In genomic region chr3:58519536-58519935, GRCm38 (mm10) we compare ENCODE assay signal across 28 mouse cellular contexts. TPM values are rescaled to one million over a fixed set of nuclear protein-coding genes. Genes with fewer than 3 reads are reported as not detected.
DNase-seq lines count a peak whose midpoint lies in the region; ATAC-seq and TF ChIP-seq lines count a peak whose summit lies in the region.
"Had no signal": no experiment of that assay in that cellular context is flagged by ENCODE, and none has a peak within 500 bp of the region (broad histone marks: within the 10 kb centered on the region; RNA-seq: fewer than 3 reads in every experiment).

No protein-coding gene starts in this region.

- no peak for ATAC-seq in heart, embryonic 16.5 days (replicated peaks; ENCODE audit: extremely low read depth, insufficient read depth, low FRiP score)
- no peak for ATAC-seq in CD4-positive, CD25-positive, alpha-beta regulatory T cell, adult 4 months
- ATAC-seq: forebrain, embryonic 14.5 days; inflammation-experienced regulatory T-cells, adult 6 months had no signal

- H3K9ac ChIP-seq in heart, embryonic 16.5 days (ENCODE audit: low read length): no peak overlapping the region
- H3K9ac ChIP-seq: embryonic facial prominence, embryonic 13.5 days; hindbrain, embryonic 14.5 days; liver, embryonic 13.5 days; lung, embryonic 14.5 days; neural tube, embryonic 12.5 days had no signal

- no peak for TF ChIP-seq POLR2A in spleen, adult 2 months (IDR thresholded peaks at IDR 0.05; ENCODE audit: low read depth, low read length)

- no peak overlapping the region for H3K4me2 ChIP-seq in heart, embryonic 16.5 days (ENCODE audit: low read depth, low read length)
- H3K4me2 ChIP-seq: embryonic facial prominence, embryonic 13.5 days; hindbrain, embryonic 14.5 days; liver, embryonic 13.5 days; lung, embryonic 14.5 days; neural tube, embryonic 12.5 days had no signal

- H3K27ac ChIP-seq in heart, embryonic 16.5 days (ENCODE audit: low read length): peak overlapping the region; percentile 62
- peak overlapping the region; percentile 96 for H3K27ac ChIP-seq in spleen, adult 2 months (ENCODE audit: insufficient read depth, low read length)
- H3K27ac ChIP-seq: embryonic facial prominence, embryonic 13.5 days; hindbrain, embryonic 14.5 days; layer of hippocampus, adult 2 months; liver, embryonic 13.5 days; neural tube, embryonic 12.5 days had no signal

- peak; percentile 58 for DNase-seq in adrenal gland, adult 2 months
- no peak for DNase-seq in adrenal gland, postnatal 4 days (ENCODE audit: low spot score in 2 of 2)
- no peak for DNase-seq in heart, adult 9 months (ENCODE audit: low spot score in 2 of 2)
- DNase-seq in spleen, adult 2 months (ENCODE audit: low read depth in 1 of 2, low spot score in 2 of 2): no peak
- no peak for DNase-seq in spleen, adult 12 weeks (ENCODE audit: low spot score)
- no peak for DNase-seq in neural tube, embryonic 10.5 days (ENCODE audit: extremely low spot score, low spot score)
- DNase-seq: cerebellum, adult 8-10 months; cerebellum, postnatal 36 days; embryo, embryonic 11 days; heart, postnatal 10 days; kidney, adult 18-20 months; kidney, postnatal 25 days; layer of hippocampus, postnatal 36 days; liver, embryonic 13.5 days; lung, embryonic 14.5 days; midbrain, embryonic 14.5 days; right cerebral cortex, postnatal 14 days; spleen, adult 18-20 months; thymus, postnatal 14 days had no signal

- no peak for TF ChIP-seq CTCF in spleen, adult 2 months (IDR thresholded peaks at IDR 0.05; ENCODE audit: extremely low read depth, insufficient read depth, insufficient read length, insufficient replicate concordance)

- peaks cover 11% of the 10 kb centered on the region for H3K36me3 ChIP-seq in heart, embryonic 16.5 days (ENCODE audit: control insufficient read depth, insufficient read depth)
- H3K36me3 ChIP-seq in spleen, adult 2 months (ENCODE audit: control insufficient read depth, insufficient read depth, low read length): peaks cover 23% of the 10 kb centered on the region

- no peak overlapping the region for H3K4me3 ChIP-seq in heart, embryonic 16.5 days (ENCODE audit: low read length)
- H3K4me3 ChIP-seq in spleen, adult 2 months (ENCODE audit: extremely low read depth, insufficient read depth, insufficient read length): no peak overlapping the region
- H3K4me3 ChIP-seq: embryonic facial prominence, embryonic 13.5 days; erythroblast, embryonic 14.5 days; layer of hippocampus, adult 2 months; liver, embryonic 13.5 days; neural tube, embryonic 12.5 days had no signal

- H3K27me3 ChIP-seq in heart, embryonic 16.5 days (ENCODE audit: control insufficient read depth, insufficient read depth, low read length): no peaks in the 10 kb centered on the region
- H3K27me3 ChIP-seq in spleen, adult 2 months (ENCODE audit: control insufficient read depth, insufficient read depth, low read length): no peaks in the 10 kb centered on the region
- H3K27me3 ChIP-seq: embryonic facial prominence, embryonic 13.5 days; liver, embryonic 13.5 days; neural tube, embryonic 12.5 days had no signal

- H3K9me3 ChIP-seq in heart, embryonic 16.5 days (replicated peaks; ENCODE audit: control insufficient read depth, low read length): no peaks in the 10 kb centered on the region
- H3K9me3 ChIP-seq: embryonic facial prominence, embryonic 13.5 days; liver, embryonic 13.5 days; neural tube, embryonic 12.5 days had no signal

- H3K4me1 ChIP-seq in heart, embryonic 16.5 days (ENCODE audit: control insufficient read depth, insufficient read depth, low read length): peaks cover 10% of the 10 kb centered on the region
- peaks cover 19% of the 10 kb centered on the region; the same call in 1 of the 2 replicates for H3K4me1 ChIP-seq in spleen, adult 2 months (ENCODE audit: control insufficient read depth, insufficient read depth, insufficient read length)

- WGBS in heart, embryonic 16.5 days: 39% methylated on average over 3 of the region's 3 CpGs
- 80% methylated on average over 3 of the region's 3 CpGs for WGBS in spleen, adult 2 months

RNA-seq across cellular contexts. Expression of gene Eif2a, which starts 6.1 kb away (rescaled TPM):
- total RNA-seq in adrenal gland, adult 2 months (2021): 10 to 100 TPM; 47.1 to 49.9 TPM
- 0.74 and 1.0 TPM in 2 replicates for polyA plus RNA-seq in adrenal gland, adult 2 months (2012; rRNA removed)
- 10 to 100 TPM; 69.8 to 72.9 TPM for total RNA-seq in adrenal gland, postnatal 4 days (2021)
- polyA plus RNA-seq in heart, embryonic 16.5 days (2015; fragmentation: Nextera tagmentation; extraction: Ambion mirVana): 32.7 and 35.7 TPM in 2 replicates
- polyA plus RNA-seq in spleen, adult 2 months (2012; rRNA removed): 3.3 and 3.4 TPM in 2 replicates
- polyA plus RNA-seq in CD4-positive, CD25-positive, alpha-beta regulatory T cell, adult 4 months (2017; shearing (Covaris generic)): 10 to 100 TPM; 69.7 to 74.8 TPM

RNA-seq across cellular contexts. Expression of gene Serp1, which starts 6.2 kb away (rescaled TPM):
- 100 to 1,000 TPM in 1 of 2 experiments, 10 to 100 TPM in 1; 96.4 to 103 TPM for total RNA-seq in adrenal gland, adult 2 months (2021)
- polyA plus RNA-seq in adrenal gland, adult 2 months (2012; rRNA removed): 104 and 105 TPM in 2 replicates
- 10 to 100 TPM; 58.8 to 61.4 TPM for total RNA-seq in adrenal gland, postnatal 4 days (2021)
- polyA plus RNA-seq in heart, embryonic 16.5 days (2015; fragmentation: Nextera tagmentation; extraction: Ambion mirVana): 85.6 and 98.4 TPM in 2 replicates
- 57.9 and 90.7 TPM in 2 replicates for polyA plus RNA-seq in spleen, adult 2 months (2012; rRNA removed)
- 10 to 100 TPM; 38.8 to 57.0 TPM for polyA plus RNA-seq in CD4-positive, CD25-positive, alpha-beta regulatory T cell, adult 4 months (2017; shearing (Covaris generic))

RNA-seq across cellular contexts. Expression of gene Selenot, which starts 56.9 kb away (rescaled TPM):
- total RNA-seq in adrenal gland, adult 2 months (2021): 100 to 1,000 TPM; 125 to 149 TPM
- 23.5 and 26.2 TPM in 2 replicates for polyA plus RNA-seq in adrenal gland, adult 2 months (2012; rRNA removed)
- total RNA-seq in adrenal gland, postnatal 4 days (2021): 100 to 1,000 TPM; 110 to 113 TPM
- polyA plus RNA-seq in heart, embryonic 16.5 days (2015; fragmentation: Nextera tagmentation; extraction: Ambion mirVana): 17.9 and 20.6 TPM in 2 replicates
- 22.0 and 22.7 TPM in 2 replicates for polyA plus RNA-seq in spleen, adult 2 months (2012; rRNA removed)
- polyA plus RNA-seq in CD4-positive, CD25-positive, alpha-beta regulatory T cell, adult 4 months (2017; shearing (Covaris generic)): 10 to 100 TPM; 19.7 to 30.3 TPM
